Mouse (Mus musculus) lung, postnatal 10 days (tissue): ENCODE results near the gene Cdkn2a.

ENCODE experiments used
- DNase-seq: peaks from one replicate; pipeline ENCODE4 v3.0.0; 2021

Gene Cdkn2a

GRCm38 (mm10) chr4:89276669-89277219 is 17.7 kb downstream of the Cdkn2a start:
- no peak for DNase-seq

- no peak for DNase-seq
These were observed 18.5 kb downstream of the Cdkn2a start for GRCm38 (mm10) chr4:89275811-89276584.

GRCm38 (mm10) chr4:89274829-89275548 is 19.5 kb downstream of the Cdkn2a start:
- no peak for DNase-seq

GRCm38 (mm10) chr4:89274006-89274405 is 20.4 kb downstream of the Cdkn2a start:
- DNase-seq = no peak

- DNase-seq = no peak
These were observed 20.9 kb downstream of the Cdkn2a start for GRCm38 (mm10) chr4:89273585-89273984.

- no peak for DNase-seq
These were observed 21.4 kb downstream of the Cdkn2a start for GRCm38 (mm10) chr4:89272961-89273540.

GRCm38 (mm10) chr4:89272101-89272718 is 22.2 kb downstream of the Cdkn2a start:
- DNase-seq = no peak

- DNase-seq = no peak
These were observed 36.7 kb downstream of the Cdkn2a start for GRCm38 (mm10) chr4:89257768-89258167.

GRCm38 (mm10) chr4:89234446-89234845 is 60.0 kb downstream of the Cdkn2a start:
- DNase-seq = no peak
